Mouse (Mus musculus): Measurements from ENCODE around the gene Cinp. TPM values are rescaled to one million over a fixed set of nuclear protein-coding genes. Genes with fewer than 3 reads are reported as not detected.
A peak's percentile ranks its signal among the peaks of the same experiment; 100 is the strongest.

The Cinp gene
- total and polyA plus RNA-seq, 3 experiments = 23.4 to 134 (median 82.8) TPM

DNA sequence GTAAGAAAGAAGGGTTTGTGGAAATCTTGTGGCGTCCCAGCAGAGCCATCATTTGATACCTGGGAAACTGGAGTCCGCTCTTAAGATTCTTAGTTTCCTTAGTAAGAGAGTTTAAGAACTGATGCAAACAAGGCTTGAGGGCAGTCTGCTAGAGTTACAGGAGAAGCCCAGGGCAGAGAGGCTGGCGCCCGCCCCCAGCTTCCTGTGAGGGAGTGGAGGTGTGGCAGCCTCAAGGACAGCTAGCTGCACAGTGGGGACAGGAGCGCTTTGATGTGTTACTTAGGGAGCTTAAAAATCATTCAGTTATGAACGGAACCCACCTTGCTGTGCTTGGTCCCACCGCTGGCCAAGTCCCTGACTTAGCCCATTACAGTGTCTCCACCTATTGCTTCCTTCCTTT, 31.7 kb downstream of the Cinp start:
- ATAC-seq (ENCODE audit: extremely low read depth, insufficient number of reproducible peaks, low FRiP score, poor library complexity, severe bottlenecking) (peak; percentile 35; the same call in 1 of the 2 replicates), DNase-seq (ENCODE audit: low spot score) (no peak)
- no peak overlapping the region for H3K4me3 ChIP-seq (ENCODE audit: low read depth, low read length)
- H3K9me3 ChIP-seq (replicated peaks) = no peaks in the 10 kb centered on the region
- H3K27me3 ChIP-seq (ENCODE audit: insufficient read depth, low read length) = peaks cover 18% of the 10 kb centered on the region
- TF ChIP-seq GATA1 (IDR thresholded peaks at IDR 0.05; ENCODE audit: borderline replicate concordance, low read length) (no peak), GATA2 (IDR thresholded peaks at IDR 0.05; ENCODE audit: borderline replicate concordance, low read depth, low read length) (no peak), TAL1 (conservative IDR thresholded peaks at IDR 0.05; ENCODE audit: low read depth, low read length) (no peak), CTCF (IDR thresholded peaks at IDR 0.05; ENCODE audit: low read depth, low read length) (no peak), POLR2AphosphoS5 (IDR thresholded peaks at IDR 0.05; ENCODE audit: insufficient replicate concordance, low read depth, low read length) (no peak)
- peaks cover 43% of the 10 kb centered on the region for H3K36me3 ChIP-seq (replicated peaks)
- peaks cover 28% of the 10 kb centered on the region for H3K4me1 ChIP-seq (ENCODE audit: insufficient read depth, low read depth, low read length)

DNA sequence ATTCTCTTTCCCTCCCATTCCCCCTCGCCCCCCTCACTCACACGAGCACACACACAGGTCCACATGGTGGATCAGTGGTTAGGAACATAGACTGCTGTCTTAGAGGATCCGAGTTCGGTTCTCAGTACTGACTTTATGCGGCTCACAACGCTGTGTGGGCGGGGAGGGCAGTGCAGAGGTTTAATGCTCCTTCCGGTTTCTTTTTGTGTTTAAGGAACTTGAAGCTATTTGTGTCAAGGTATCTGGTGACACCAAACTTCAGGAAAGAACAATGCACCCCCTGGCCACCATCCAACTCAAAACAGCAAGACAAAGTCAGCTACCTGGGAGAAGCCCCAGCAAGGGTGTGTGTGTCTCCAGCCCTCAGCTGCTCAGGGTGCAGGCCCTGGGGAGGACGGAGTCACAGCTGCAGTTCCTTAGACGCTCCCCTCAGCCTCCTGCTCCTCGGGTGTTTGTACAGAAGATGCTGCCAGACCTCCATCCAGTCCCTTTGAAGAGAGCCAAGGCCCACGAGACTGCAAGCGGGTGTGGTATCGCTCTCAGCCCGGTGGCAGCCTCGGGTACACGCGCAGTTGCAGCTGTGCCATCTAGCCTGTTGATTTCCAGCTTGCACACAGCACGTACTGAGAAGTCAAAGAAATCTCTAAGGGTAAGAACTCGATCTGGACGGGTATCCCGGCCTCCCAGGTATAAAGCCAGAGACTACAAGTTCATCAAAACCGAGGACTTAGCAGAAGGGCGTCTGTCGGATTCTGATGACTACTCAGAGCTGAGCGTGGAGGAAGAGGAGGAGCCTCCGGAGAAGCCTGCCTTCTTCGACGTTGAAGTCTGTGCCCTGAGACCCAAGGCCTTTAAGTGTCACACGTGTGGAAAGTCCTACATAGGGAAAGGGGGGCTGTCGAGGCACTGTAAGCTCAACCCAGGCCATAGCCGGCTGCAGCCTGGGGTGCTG, 33.9 kb downstream of the Cinp start:
- peaks cover 17% of the 10 kb centered on the region for H3K27me3 ChIP-seq (ENCODE audit: insufficient read depth, low read length)
- H3K4me3 ChIP-seq (ENCODE audit: low read depth, low read length) = peak overlapping the region; percentile 11; the same call in 1 of the 2 replicates
- peaks cover 42% of the 10 kb centered on the region for H3K4me1 ChIP-seq (ENCODE audit: insufficient read depth, low read depth, low read length)
- H3K36me3 ChIP-seq (replicated peaks) = peaks cover 28% of the 10 kb centered on the region
- DNase-seq (ENCODE audit: low spot score) = no peak
- H3K9me3 ChIP-seq (replicated peaks) = no peaks in the 10 kb centered on the region
- TF ChIP-seq CTCF (IDR thresholded peaks at IDR 0.05; ENCODE audit: low read depth, low read length) (no peak), TAL1 (conservative IDR thresholded peaks at IDR 0.05; ENCODE audit: low read depth, low read length) (no peak), POLR2AphosphoS5 (IDR thresholded peaks at IDR 0.05; ENCODE audit: insufficient replicate concordance, low read depth, low read length) (no peak), GATA2 (IDR thresholded peaks at IDR 0.05; ENCODE audit: borderline replicate concordance, low read depth, low read length) (no peak), GATA1 (IDR thresholded peaks at IDR 0.05; ENCODE audit: borderline replicate concordance, low read length) (no peak)
- ATAC-seq (ENCODE audit: extremely low read depth, insufficient number of reproducible peaks, low FRiP score, poor library complexity, severe bottlenecking) = no peak

DNA sequence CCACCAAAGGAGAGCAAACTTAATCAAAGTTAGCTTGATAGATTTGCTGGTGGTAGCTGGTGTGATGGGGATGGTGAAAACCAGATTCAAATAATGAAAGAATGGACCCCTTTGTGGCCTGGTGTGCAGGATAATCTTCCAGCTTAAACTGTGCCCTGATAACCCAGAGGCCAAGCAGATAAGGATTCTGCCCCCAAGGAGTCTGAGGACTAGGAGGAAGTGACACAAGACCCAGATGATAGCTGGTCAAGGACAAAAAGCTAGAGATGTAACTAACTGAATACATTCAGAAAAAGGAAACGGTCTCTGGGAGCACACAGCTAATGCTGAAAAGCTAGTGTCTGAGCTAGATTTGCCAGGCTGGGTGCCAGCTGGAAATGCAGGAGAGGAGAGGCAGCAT, 37.0 kb downstream of the Cinp start:
- peak; percentile 58 for DNase-seq (ENCODE audit: low spot score)
- H3K4me3 ChIP-seq (ENCODE audit: low read depth, low read length) = no peak overlapping the region

DNA sequence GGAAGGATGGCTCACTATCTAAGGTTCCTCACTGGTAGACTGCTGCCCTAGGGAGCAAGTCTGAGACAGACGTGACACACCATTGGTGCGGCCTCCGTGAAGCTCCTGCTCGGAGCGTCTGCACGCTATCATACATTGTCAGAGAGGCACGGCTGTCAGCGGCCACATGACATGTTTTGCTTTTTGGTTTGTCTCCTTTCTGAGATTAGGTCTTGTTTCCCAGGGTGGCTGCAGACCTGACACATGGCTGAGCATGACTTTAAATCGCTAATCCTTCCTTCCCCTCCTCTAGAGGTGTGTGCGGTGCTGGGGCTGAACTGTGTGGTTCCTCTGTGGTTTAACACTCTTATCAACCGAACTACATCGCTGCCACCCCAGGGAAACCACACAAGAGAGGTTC, 37.5 kb downstream of the Cinp start:
- Histone ChIP-seq H3K4me1 (ENCODE audit: insufficient read depth, low read depth, low read length) (peaks cover 54% of the 10 kb centered on the region), H3K9me3 (replicated peaks) (no peaks in the 10 kb centered on the region), H3K27me3 (ENCODE audit: insufficient read depth, low read length) (peaks cover 23% of the 10 kb centered on the region), H3K4me3 (ENCODE audit: low read depth, low read length) (peak overlapping the region; percentile 77), H3K36me3 (replicated peaks) (peaks cover 21% of the 10 kb centered on the region)
- no peak for TF ChIP-seq GATA1 (IDR thresholded peaks at IDR 0.05; ENCODE audit: borderline replicate concordance, low read length)
- TF ChIP-seq POLR2AphosphoS5 (IDR thresholded peaks at IDR 0.05; ENCODE audit: insufficient replicate concordance, low read depth, low read length) = no peak
- no peak for TF ChIP-seq CTCF (IDR thresholded peaks at IDR 0.05; ENCODE audit: low read depth, low read length)
- no peak for TF ChIP-seq TAL1 (conservative IDR thresholded peaks at IDR 0.05; ENCODE audit: low read depth, low read length)
- no peak for TF ChIP-seq GATA2 (IDR thresholded peaks at IDR 0.05; ENCODE audit: borderline replicate concordance, low read depth, low read length)
- DNase-seq (ENCODE audit: low spot score) = peak; percentile 61
- ATAC-seq (ENCODE audit: extremely low read depth, insufficient number of reproducible peaks, low FRiP score, poor library complexity, severe bottlenecking) = peak; percentile 51

More for the DNA sequence above, 37.0 kb downstream of the Cinp start:
- no peak for TF ChIP-seq GATA2 (IDR thresholded peaks at IDR 0.05; ENCODE audit: borderline replicate concordance, low read depth, low read length)
- no peak for TF ChIP-seq POLR2AphosphoS5 (IDR thresholded peaks at IDR 0.05; ENCODE audit: insufficient replicate concordance, low read depth, low read length)
- no peak for TF ChIP-seq TAL1 (conservative IDR thresholded peaks at IDR 0.05; ENCODE audit: low read depth, low read length)
- TF ChIP-seq CTCF (IDR thresholded peaks at IDR 0.05; ENCODE audit: low read depth, low read length) = no peak
- no peak for TF ChIP-seq GATA1 (IDR thresholded peaks at IDR 0.05; ENCODE audit: borderline replicate concordance, low read length)
- H3K9me3 ChIP-seq (replicated peaks) = no peaks in the 10 kb centered on the region
- peak; percentile 42 for ATAC-seq (ENCODE audit: extremely low read depth, insufficient number of reproducible peaks, low FRiP score, poor library complexity, severe bottlenecking)
- H3K27me3 ChIP-seq (ENCODE audit: insufficient read depth, low read length) = peaks cover 23% of the 10 kb centered on the region
- H3K4me1 ChIP-seq (ENCODE audit: insufficient read depth, low read depth, low read length) = peaks cover 50% of the 10 kb centered on the region
- H3K36me3 ChIP-seq (replicated peaks) = peaks cover 21% of the 10 kb centered on the region

DNA sequence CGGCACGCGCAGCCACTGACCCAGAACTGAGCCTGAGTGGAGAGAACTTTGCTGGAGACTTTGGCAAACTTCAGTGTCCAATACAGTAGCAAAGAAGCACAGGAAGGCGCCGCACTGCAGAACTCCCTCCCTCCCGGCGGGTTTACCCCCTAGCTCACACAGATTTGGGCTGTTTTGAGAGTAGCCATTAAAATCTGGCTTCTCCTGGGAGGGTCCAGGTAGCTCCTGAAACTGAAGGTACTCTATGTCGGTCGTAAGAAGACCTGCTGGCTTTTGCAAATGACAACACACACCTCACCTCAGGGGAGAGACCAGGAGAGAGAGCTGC, 38.1 kb downstream of the Cinp start:
- H3K4me3 ChIP-seq (ENCODE audit: low read depth, low read length) = peak overlapping the region; percentile 77
- H3K4me1 ChIP-seq (ENCODE audit: insufficient read depth, low read depth, low read length) = peaks cover 59% of the 10 kb centered on the region
- ATAC-seq (ENCODE audit: extremely low read depth, insufficient number of reproducible peaks, low FRiP score, poor library complexity, severe bottlenecking) (no peak), DNase-seq (ENCODE audit: low spot score) (no peak)
- H3K27me3 ChIP-seq (ENCODE audit: insufficient read depth, low read length) = peaks cover 23% of the 10 kb centered on the region
- TF ChIP-seq GATA1 (IDR thresholded peaks at IDR 0.05; ENCODE audit: borderline replicate concordance, low read length) (no peak), CTCF (IDR thresholded peaks at IDR 0.05; ENCODE audit: low read depth, low read length) (no peak), GATA2 (IDR thresholded peaks at IDR 0.05; ENCODE audit: borderline replicate concordance, low read depth, low read length) (no peak), POLR2AphosphoS5 (IDR thresholded peaks at IDR 0.05; ENCODE audit: insufficient replicate concordance, low read depth, low read length) (no peak), TAL1 (conservative IDR thresholded peaks at IDR 0.05; ENCODE audit: low read depth, low read length) (no peak)
- H3K9me3 ChIP-seq (replicated peaks) = no peaks in the 10 kb centered on the region
- peaks cover 17% of the 10 kb centered on the region for H3K36me3 ChIP-seq (replicated peaks)

Data from G1E (cell line).